Mouse (Mus musculus) heart, adult 2 months (tissue): ENCODE data around the gene Furin.

Experiments
- CTCF ChIP-seq: fragments of 200-600 bp; IDR thresholded peaks from 2 replicates; pipeline ENCODE4 v1.8.1; 2022; ENCODE audit warnings: antibody characterized with exemption, mild to moderate bottlenecking, moderate library complexity
- POLR2A ChIP-seq: fragments of 200-500 bp; IDR thresholded peaks from 2 replicates; pipeline ENCODE4 v1.6.1; 2011; ENCODE audit warnings: mild to moderate bottlenecking, low read depth, low read length, control low read depth; ENCODE audit not compliant: insufficient read depth

DNA sequence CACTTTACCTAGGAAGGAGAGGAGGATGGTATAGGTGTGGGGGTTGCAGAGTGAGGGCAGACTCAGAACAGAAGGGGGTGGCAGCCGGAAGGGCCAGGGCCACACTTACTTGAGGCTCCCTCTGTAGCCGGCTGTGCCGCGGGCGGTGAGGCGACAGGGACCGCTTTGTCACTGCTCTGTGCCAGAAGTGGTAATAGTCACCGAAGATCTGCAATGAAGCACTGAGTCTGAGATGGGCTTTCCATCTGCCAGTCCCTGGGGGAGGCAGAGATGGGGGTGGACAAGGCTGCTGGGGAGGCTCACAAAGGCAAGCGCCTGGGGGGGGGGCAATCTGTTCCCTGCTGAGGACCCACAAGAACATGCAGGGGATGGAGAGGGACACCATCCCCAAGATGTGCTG, 7.2 kb downstream of the Furin start:
- TF ChIP-seq CTCF (no peak), POLR2A (no peak)
